Mouse (Mus musculus): Measurements from ENCODE around the gene Ddost. TPM values are rescaled to one million over a fixed set of nuclear protein-coding genes. Genes with fewer than 3 reads are reported as not detected.
A peak's percentile ranks its signal among the peaks of the same experiment; 100 is the strongest.

Ddost gene
- polyA plus RNA-seq, 1 experiment from 2014 or later: 178 TPM

DNA sequence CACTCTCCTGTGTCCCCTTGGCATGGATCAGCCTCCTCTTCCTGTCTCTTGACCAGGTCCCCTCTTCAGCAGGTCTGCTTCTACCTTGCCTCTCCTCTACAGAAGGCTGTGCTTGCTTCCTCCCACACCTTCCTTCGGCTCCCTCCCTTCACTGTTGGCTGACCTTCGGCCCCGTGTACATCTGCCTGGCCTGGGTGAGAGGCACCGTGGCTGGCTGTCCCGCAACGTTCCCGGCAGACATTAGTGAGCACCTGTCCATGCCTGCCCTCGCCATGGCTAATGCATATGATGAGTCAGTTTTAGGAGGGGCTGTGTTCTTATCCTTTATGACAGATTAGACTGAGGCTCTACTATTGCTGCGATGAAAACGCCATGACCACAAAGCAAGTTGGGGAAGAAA, 36.7 kb upstream of the Ddost start:
- no peaks in the 10 kb centered on the region for H3K27me3 ChIP-seq (replicated peaks; ENCODE audit: control insufficient read depth, insufficient read depth, low read length)
- ATAC-seq: peak; percentile 84

GRCm38 (mm10) chr4:138272011-138272997, 32.2 kb upstream of the Ddost start:
- H3K4me1 ChIP-seq (replicated peaks; ENCODE audit: control insufficient read depth, insufficient read depth, low read length): no peaks in the 10 kb centered on the region
- no peak overlapping the region for H3K4me3 ChIP-seq (ENCODE audit: low read depth, low read length)
- 0 out of 2 replicates have a peak, but pooled peaks cover 3% of the 10 kb centered on the region for H3K27me3 ChIP-seq (replicated peaks; ENCODE audit: control insufficient read depth, insufficient read depth, low read length)
- H3K4me2 ChIP-seq (replicated peaks; ENCODE audit: low read depth): no peak overlapping the region
- H3K9ac ChIP-seq (ENCODE audit: low read depth, low read length): no peak overlapping the region
- TF ChIP-seq CTCF (IDR thresholded peaks at IDR 0.05; ENCODE audit: low read depth): no peak
- ATAC-seq: no peak
- no peaks in the 10 kb centered on the region for H3K36me3 ChIP-seq (ENCODE audit: control insufficient read depth, insufficient read depth)
- no peak overlapping the region for H3K27ac ChIP-seq (ENCODE audit: low read depth, low read length)
- 60% methylated on average over 14 of the region's 14 CpGs for WGBS
- no peaks in the 10 kb centered on the region for H3K9me3 ChIP-seq (ENCODE audit: control insufficient read depth)

More for the DNA sequence above, 36.7 kb upstream of the Ddost start:
- TF ChIP-seq CTCF (IDR thresholded peaks at IDR 0.05; ENCODE audit: low read depth): no peak
- 41% methylated on average over 10 of the region's 10 CpGs for WGBS
- Histone ChIP-seq H3K4me1 (replicated peaks; ENCODE audit: control insufficient read depth, insufficient read depth, low read length) (no peaks in the 10 kb centered on the region), H3K36me3 (ENCODE audit: control insufficient read depth, insufficient read depth) (no peaks in the 10 kb centered on the region), H3K9ac (ENCODE audit: low read depth, low read length) (no peak overlapping the region), H3K9me3 (ENCODE audit: control insufficient read depth) (no peaks in the 10 kb centered on the region), H3K27ac (ENCODE audit: low read depth, low read length) (no peak overlapping the region), H3K4me3 (ENCODE audit: low read depth, low read length) (no peak overlapping the region), H3K4me2 (replicated peaks; ENCODE audit: low read depth) (0 out of 2 replicates have a peak overlapping the region, but pooled peaks have one; percentile 17)

DNA sequence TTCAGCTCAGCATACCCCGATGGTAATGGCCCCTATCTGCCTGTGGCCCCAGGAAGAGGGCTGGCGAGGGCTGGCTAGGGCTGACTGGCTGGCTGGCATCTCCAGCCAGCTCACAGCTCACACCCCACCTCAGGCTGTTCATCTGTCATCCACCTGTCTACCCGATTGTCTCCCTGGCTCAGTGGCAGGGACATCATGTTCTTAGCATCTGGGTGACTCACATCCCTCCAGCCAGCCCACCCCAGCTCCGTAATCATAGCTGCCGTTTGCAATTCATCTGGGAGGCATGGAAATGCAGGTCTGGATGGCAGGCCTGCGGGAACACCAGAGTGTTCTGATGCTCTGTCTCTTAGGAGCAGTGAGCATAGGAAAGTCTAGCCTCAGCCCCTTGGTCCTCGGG, 26.2 kb upstream of the Ddost start:
- Histone ChIP-seq H3K4me2 (replicated peaks; ENCODE audit: low read depth) (no peak overlapping the region), H3K9me3 (ENCODE audit: control insufficient read depth) (no peaks in the 10 kb centered on the region), H3K27me3 (replicated peaks; ENCODE audit: control insufficient read depth, insufficient read depth, low read length) (0 out of 2 replicates have a peak, but pooled peaks cover 3% of the 10 kb centered on the region), H3K27ac (ENCODE audit: low read depth, low read length) (no peak overlapping the region), H3K4me3 (ENCODE audit: low read depth, low read length) (no peak overlapping the region), H3K9ac (ENCODE audit: low read depth, low read length) (no peak overlapping the region), H3K36me3 (ENCODE audit: control insufficient read depth, insufficient read depth) (no peaks in the 10 kb centered on the region), H3K4me1 (replicated peaks; ENCODE audit: control insufficient read depth, insufficient read depth, low read length) (no peaks in the 10 kb centered on the region)
- TF ChIP-seq CTCF (IDR thresholded peaks at IDR 0.05; ENCODE audit: low read depth): no peak
- WGBS: 73% methylated on average over 7 of the region's 7 CpGs
- no peak for ATAC-seq

GRCm38 (mm10) chr4:138282834-138283233, 21.7 kb upstream of the Ddost start:
- Histone ChIP-seq H3K4me1 (replicated peaks; ENCODE audit: control insufficient read depth, insufficient read depth, low read length) (no peaks in the 10 kb centered on the region), H3K27ac (ENCODE audit: low read depth, low read length) (no peak overlapping the region), H3K9ac (ENCODE audit: low read depth, low read length) (no peak overlapping the region), H3K4me2 (replicated peaks; ENCODE audit: low read depth) (no peak overlapping the region), H3K9me3 (ENCODE audit: control insufficient read depth) (no peaks in the 10 kb centered on the region; the same call in 1 of the 2 replicates), H3K27me3 (replicated peaks; ENCODE audit: control insufficient read depth, insufficient read depth, low read length) (no peaks in the 10 kb centered on the region), H3K36me3 (ENCODE audit: control insufficient read depth, insufficient read depth) (no peaks in the 10 kb centered on the region), H3K4me3 (ENCODE audit: low read depth, low read length) (no peak overlapping the region)
- TF ChIP-seq CTCF (IDR thresholded peaks at IDR 0.05; ENCODE audit: low read depth): peak; percentile 100
- 34% methylated on average over 4 of the region's 4 CpGs for WGBS
- peak; percentile 79 for ATAC-seq

DNA sequence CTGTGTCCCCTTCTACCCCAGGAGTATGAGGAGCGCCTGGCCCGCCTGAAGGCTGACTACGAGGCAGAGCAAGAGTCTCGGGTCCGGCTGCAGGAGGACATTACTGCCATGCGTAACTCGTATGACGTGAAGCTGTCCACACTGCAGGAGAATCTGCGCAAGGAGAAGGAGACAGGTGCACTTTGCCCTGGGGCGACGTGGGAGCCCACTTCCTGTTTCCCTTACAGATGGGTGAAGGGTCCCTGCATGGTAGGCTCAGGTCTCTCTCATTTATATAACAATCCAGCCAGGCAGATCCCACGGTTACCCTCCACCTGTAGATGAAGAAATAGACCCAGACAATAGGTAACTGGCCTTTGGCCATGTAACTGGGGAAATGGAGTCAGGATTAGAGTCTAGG, 18.1 kb upstream of the Ddost start:
- H3K27ac ChIP-seq (ENCODE audit: low read depth, low read length): no peak overlapping the region
- no peak overlapping the region for H3K9ac ChIP-seq (ENCODE audit: low read depth, low read length)
- no peaks in the 10 kb centered on the region for H3K27me3 ChIP-seq (replicated peaks; ENCODE audit: control insufficient read depth, insufficient read depth, low read length)
- WGBS: 74% methylated on average over 12 of the region's 12 CpGs
- no peak for TF ChIP-seq CTCF (IDR thresholded peaks at IDR 0.05; ENCODE audit: low read depth)
- no peaks in the 10 kb centered on the region for H3K36me3 ChIP-seq (ENCODE audit: control insufficient read depth, insufficient read depth)
- no peak overlapping the region for H3K4me2 ChIP-seq (replicated peaks; ENCODE audit: low read depth)
- ATAC-seq: no peak
- H3K4me3 ChIP-seq (ENCODE audit: low read depth, low read length): no peak overlapping the region
- no peaks in the 10 kb centered on the region for H3K4me1 ChIP-seq (replicated peaks; ENCODE audit: control insufficient read depth, insufficient read depth, low read length)
- H3K9me3 ChIP-seq (ENCODE audit: control insufficient read depth): no peaks in the 10 kb centered on the region; the same call in 1 of the 2 replicates

DNA sequence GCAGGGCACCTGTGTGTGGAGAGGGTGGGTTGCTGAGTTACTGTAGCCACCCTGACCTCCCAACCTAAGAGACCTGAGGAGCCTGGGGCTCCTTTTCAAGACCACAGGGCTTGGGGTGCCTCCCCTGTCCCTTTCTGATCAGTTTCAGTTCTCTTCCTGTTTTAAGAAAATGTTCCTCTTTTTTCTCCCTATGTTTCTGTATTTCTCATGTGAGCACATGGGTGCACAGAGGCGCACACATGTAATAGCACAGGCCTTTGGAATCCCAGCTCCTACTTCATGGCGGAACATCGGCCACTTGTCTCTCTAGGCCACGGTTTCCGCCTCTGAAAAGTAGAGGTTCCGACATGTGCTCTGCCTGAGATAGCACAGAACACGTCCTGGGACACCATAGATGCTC, 15.8 kb upstream of the Ddost start:
- no peak for ATAC-seq
- Histone ChIP-seq H3K9ac (ENCODE audit: low read depth, low read length) (no peak overlapping the region), H3K4me1 (replicated peaks; ENCODE audit: control insufficient read depth, insufficient read depth, low read length) (peaks cover 3% of the 10 kb centered on the region; the same call in 1 of the 2 replicates), H3K9me3 (ENCODE audit: control insufficient read depth) (no peaks in the 10 kb centered on the region; the same call in 1 of the 2 replicates), H3K36me3 (ENCODE audit: control insufficient read depth, insufficient read depth) (no peaks in the 10 kb centered on the region), H3K27ac (ENCODE audit: low read depth, low read length) (no peak overlapping the region), H3K27me3 (replicated peaks; ENCODE audit: control insufficient read depth, insufficient read depth, low read length) (no peaks in the 10 kb centered on the region), H3K4me3 (ENCODE audit: low read depth, low read length) (no peak overlapping the region), H3K4me2 (replicated peaks; ENCODE audit: low read depth) (no peak overlapping the region)
- TF ChIP-seq CTCF (IDR thresholded peaks at IDR 0.05; ENCODE audit: low read depth): no peak
- WGBS: 88% methylated on average over 7 of the region's 7 CpGs
